Mouse (Mus musculus) testis, adult 2 months (tissue): Measurements from ENCODE around the gene Ssxb8.

Source experiments
- CTCF ChIP-seq: fragments of 200-500 bp; IDR thresholded peaks from 2 replicates; pipeline ENCODE4 v1.5.1; 2012; ENCODE audit warnings: low read depth, mild to moderate bottlenecking, inconsistent platforms, low read length, moderate library complexity; ENCODE audit not compliant: control insufficient read depth, insufficient read depth, insufficient replicate concordance
- POLR2A ChIP-seq: fragments of 200-500 bp; IDR thresholded peaks from 2 replicates; pipeline ENCODE4 v1.6.1; 2012; ENCODE audit warnings: low read depth, mild to moderate bottlenecking, inconsistent platforms, low read length, moderate library complexity; ENCODE audit not compliant: control insufficient read depth

DNA sequence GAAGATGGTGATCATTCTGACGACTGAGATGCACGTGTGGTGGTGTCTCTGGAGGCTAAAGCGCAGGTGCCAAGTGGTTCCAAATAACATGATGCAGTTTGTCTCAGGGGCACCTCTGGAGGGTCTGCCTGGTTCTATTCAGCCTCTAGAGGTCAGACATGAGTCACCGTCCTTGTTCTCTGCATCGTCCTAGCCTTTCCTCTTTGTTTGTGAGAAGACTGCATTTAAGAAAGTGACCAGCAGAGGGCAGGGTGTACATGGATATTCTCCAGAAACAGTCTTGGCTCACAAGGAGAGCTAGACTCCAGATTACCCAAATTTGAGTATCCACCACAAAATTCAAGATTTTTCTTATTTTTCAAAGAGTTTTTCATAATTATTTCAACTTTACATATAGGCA, 42.3 kb upstream of the Ssxb8 start:
- TF ChIP-seq POLR2A (no peak), CTCF (no peak; the same call in 1 of the 2 replicates)
